Mouse (Mus musculus): ENCODE data around the gene P2ry1.

The P2ry1 gene

DNA sequence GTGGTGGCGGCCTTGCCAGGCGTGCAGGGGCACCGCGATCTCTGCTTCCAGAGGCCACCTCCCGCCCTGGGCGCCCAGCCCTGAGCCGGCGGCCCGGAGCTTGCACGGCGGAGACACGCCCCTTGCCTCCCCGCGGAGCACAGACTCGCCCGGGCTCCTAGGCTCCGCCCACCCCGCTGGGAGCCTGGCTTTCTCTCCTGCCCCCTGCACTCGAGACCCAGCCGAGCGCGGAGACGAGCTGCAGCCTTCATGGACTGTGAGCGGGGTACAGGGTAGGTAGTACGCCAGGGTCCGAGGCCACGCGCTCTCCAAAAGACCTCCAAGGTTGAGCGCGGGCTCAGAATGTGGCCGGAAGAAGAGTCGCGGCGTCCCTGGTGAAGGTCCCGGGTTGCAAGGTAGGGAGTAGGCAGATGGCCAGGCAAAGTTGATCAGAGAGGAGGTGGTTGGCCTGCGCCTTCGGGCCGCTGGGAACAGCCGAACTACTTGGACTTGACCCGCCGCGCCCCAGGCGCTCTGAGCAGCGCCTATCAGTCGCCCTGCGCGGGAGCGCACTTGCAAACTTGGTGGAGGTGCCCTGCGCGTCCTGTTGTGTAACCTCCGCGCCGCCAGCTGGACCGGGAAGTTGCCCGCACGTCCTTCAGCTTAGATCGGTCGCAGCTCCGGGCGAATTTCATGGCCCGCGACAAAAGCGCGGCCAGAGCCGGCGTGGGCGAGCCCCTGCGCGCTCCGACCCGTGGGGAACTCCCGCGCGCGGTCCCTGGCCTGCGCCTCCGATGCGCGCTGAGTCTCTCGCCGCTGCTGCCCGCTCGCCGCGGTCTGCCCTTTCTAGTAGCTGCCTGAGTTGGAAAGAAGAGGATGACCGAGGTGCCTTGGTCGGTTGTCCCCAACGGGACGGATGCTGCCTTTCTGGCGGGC is at the start of gene P2ry1:
TSS of gene P2ry1 (plus strand) at position 209 of the 915 bp plus-strand sequence.
- DNase-seq, result peak; percentile 16

GRCm38 (mm10) chr3:60953199-60953736 is 49.3 kb upstream of the P2ry1 start:
- DNase-seq, result no peak

DNA sequence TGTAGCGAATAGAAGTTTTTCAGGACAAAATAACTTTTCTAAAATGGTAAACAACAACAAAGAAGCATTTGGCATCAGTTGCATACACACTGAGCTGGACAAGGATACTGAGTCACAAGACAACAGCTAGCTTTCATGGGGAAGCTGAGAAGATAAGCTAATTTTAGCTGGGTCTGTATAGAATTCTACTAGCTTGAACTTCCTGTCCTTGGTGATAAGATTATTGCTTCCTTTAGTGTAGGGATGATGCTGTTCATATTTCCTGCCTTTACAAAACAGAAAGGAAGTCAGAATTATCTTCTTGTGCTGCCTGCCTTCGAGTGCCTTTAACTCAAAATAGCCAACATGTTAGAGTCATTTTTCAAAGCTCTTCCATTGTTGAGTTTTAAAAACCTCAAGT is 48.5 kb upstream of the P2ry1 start:
- DNase-seq, result no peak

GRCm38 (mm10) chr3:60958769-60959168 is 43.8 kb upstream of the P2ry1 start:
- no peak for DNase-seq

DNA sequence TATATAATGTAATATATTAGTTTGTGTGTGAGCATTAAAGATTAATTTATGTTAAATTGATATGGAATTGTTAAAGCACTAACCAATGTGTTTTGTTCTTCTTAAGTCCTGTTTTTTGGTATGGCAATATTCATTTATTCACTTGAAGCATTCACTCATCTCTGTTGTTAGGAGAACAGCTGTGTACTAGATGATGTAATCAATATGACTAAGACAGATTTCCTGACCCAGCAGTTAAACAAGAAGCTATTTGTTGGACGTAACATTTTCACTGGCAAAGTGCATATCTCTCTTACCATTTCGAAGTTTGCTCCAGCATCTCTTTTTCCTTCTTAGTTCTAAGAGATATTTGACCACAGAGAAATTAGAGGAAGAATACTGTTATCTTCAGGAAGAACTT is 37.5 kb upstream of the P2ry1 start:
- DNase-seq, result no peak

DNA sequence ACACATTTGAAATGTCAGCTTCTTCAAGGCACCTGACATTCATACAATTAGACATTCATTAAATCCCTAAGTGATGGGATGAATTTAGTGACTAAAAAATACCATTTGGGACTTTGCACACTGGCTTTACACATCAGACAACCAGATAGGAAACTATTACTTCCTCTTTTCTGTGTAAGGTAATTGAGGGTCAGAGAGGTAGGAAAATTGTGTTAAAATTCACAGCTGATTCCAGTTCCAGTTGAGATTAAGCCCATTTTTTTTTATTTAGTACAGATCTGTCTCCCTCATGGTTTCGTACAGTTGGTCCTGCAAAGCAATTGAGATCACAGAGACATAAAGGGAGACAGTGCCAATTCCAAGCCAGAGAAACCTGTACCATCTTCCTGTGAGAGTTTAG is 27.7 kb upstream of the P2ry1 start:
- DNase-seq, result no peak

DNA sequence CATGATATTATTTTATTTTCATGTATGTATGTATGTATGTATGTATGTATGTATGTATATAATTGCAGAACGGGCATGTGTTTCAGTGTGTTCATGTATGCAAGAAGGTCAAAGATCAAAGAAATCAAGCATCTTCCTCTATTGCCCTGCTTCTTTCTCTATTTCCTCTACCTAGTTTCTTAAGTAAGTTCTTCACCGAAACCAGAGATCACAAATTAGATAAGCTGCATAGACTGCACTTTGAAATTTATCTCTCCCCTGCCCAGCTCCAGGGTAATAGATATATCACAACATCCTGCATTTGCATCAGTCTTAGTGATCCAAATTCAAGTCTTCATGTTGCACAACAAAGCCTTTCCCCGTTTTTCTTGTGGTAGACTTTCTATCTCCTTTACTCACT is 20.5 kb upstream of the P2ry1 start:
- DNase-seq, result no peak

DNA sequence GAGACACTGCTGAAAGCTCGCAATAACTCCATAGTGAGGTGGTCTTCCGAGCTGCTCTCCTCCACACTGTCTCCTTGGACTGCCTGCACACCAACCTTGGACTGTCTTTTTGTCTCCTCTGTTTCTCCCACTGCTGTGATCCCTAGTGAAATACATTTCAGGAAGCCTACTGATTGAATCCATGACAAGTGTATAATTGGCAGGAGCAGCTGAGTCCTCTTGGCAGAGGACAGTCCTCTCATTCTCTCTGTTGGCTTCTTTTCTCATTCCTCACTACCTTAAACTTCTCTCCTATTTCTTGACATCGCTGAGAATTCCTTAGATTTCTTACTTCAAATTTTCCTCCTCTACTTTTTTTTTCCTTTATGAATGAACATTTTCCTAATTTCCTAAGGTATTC is 4.5 kb upstream of the P2ry1 start:
- DNase-seq, result no peak

DNA sequence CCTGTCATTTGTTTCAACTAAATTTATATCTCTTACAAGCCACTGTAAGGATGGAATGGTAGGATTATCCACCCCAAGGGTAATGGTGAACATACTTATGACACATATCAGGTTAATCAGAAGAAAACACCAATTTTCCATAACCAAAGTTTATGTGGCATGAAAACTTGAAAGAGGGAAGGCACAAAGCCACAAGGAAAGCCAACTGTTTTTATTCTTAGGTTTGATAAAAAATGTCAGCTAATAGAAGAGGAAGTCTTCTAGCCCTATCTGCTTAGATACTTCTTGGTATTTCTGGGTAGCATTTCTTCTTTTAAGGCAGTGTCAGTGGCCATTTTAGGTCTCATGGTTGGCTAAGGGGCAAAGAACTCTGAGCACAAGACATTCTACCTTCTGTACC is 2.9 kb upstream of the P2ry1 start:
- no peak for DNase-seq

DNA sequence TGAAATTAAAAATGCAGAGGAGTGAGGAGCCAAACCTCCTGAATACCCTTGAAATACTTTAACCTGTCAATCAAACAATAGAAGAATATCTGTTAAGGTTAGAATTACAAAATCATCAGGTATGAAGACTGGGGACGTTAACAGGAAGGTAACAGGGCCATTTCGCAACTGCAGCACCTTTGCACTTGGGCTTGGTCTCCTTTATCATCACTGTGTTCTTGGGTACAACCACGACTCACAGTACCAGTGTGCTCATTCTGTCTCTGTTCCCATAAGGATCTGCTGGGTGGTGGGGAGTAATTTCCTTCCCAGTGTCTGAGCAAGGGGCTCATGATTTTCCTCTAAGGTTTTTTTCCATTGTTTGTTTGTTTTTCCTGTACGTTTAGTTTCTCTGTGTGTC is 1.8 kb upstream of the P2ry1 start:
- DNase-seq, result no peak

DNA sequence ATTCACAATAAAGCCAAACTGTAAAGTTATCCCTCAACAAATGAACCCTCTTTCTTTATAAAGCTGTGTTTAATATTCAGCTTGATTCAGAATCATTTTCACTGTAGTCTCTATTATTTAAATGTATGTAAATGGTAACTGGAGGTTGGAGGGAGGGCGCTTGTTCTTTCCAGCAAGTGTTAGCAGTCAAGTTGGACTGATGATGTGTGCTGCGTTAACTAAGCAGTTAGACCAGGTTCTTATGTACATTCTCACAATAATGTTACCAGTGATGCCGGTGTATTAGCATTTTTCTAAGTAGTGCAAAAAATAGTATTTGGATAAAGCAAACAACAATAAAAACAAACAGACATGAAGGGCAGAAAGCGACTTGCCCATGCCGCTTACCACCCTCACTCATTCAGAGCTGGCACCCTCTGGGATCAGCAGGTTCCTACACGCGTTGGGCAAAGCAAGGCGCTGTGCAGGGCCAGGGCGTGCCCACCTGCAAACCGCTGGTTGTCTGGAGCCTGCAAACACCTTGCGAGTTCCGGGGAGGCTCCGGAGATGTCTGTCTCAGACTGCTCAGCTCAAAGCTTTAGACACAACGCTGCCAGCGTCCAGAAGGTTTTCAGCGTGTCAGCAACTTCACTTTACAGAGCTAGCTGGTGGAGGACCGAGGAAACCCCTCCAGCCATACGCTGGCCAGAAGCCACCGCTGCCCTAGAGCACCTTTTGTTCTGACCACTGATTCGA is 576 bp upstream of the P2ry1 start:
- DNase-seq, result no peak

- DNase-seq, result no peak
Observed at GRCm38 (mm10) chr3:61004611-61005010, 2.0 kb downstream of the P2ry1 start.

GRCm38 (mm10) chr3:61011660-61012059 is 9.1 kb downstream of the P2ry1 start:
- no peak for DNase-seq

DNA sequence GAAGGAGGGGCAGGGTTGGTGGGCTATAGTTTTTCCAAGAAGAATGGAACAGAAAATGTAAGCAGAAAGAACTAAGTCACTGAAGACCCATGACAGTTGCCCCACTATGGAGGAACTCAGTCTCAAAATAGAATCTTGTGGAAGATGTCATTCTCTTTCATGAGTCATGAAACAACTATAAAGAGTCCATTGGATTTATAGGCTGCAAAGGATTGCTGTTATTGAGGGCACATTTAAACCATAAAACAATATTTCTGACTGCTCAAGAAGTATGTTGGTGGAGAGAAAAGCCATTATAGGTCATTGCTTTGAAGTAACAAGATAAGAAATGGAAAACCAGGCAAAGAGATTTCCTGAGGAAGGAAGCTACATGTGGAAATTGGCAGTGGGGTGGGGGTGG is 10.0 kb downstream of the P2ry1 start:
- no peak for DNase-seq

DNA sequence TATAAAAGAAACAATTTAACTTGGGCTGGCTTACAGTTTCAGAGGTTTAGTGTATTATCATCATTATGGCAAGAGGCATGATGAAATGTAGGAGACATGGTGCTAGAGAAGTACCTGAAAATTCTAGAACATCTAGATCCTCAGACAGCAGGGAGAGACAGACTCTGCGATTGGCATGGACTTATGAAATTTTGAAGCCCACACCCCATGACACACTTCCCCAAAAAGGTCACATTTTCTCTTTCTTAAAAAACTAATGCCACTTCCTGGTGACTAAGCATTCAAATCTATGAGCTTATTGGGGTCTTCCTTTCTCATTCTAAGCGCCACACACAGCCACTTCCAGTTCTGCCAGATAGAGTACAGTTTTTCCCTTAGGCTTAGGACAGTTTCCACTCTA is 14.1 kb downstream of the P2ry1 start:
- DNase-seq, result no peak

- DNase-seq, result no peak
Observed at GRCm38 (mm10) chr3:61032100-61032499, 29.5 kb downstream of the P2ry1 start.

DNA sequence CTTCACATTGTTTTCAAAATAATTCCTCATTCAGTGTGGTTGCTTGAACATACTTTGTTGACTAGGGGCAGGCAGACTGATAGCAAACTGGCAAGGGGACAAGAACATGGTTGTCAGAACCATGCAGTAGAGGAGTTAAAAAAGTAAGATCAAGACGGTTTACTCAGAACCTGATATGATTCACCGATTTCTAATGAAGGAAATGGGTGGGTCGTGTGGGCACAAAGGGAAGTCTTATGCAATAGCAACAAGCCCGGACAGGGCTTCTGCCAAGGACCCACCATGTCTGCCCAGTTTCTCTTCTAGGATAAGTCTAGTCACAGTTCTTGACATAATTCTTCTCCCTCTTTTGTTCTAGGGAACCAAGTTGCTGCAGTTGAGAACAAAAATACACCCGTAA is 33.0 kb downstream of the P2ry1 start:
- DNase-seq, result no peak

- no peak for DNase-seq
Observed at GRCm38 (mm10) chr3:61039916-61040315, 37.3 kb downstream of the P2ry1 start.

- DNase-seq, result peak; percentile 18
Observed at GRCm38 (mm10) chr3:61049976-61050672, 47.5 kb downstream of the P2ry1 start.
